Mouse (Mus musculus): Measurements from ENCODE around the gene Tgfbr3.

Tgfbr3 gene

DNA sequence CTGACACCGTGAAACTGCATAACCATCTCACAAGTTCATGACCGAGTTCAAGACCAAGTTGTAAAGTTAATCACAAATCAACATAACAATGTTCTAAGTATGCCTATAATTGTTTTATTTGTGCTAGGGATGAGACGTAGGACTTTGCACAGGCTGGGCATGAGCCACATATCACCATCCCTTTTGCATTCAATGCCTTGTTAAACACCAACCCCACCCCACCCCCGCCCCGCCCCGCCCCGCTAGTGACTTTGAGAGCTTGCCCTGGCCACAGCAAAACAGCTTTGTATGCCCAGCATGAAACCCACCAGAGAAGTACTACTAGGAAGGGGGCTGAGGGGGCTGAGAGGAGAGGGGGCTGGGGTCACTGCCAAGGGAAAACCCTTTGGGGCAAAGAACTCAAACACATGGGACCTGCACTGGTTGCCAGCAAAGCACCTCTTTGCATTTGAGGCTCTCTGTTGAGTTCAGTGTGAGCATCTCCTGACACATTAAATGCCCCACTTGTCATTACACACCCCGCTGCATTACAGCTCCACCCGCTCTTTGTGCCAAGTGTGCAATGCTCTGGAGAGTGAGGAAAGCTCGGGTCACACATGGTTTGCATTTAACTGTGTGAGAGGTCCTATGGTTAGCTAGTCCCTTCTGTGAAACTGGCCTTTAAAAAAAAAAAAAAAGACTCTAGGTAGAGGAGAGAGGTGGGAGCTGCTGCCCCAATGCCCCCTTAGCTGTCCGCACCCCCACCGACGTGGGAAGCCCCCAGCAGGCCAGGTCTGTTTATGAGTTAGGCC, 179.1 kb downstream of the Tgfbr3 start:
- DNase-seq (ENCODE audit: low spot score): peak; percentile 81

DNA sequence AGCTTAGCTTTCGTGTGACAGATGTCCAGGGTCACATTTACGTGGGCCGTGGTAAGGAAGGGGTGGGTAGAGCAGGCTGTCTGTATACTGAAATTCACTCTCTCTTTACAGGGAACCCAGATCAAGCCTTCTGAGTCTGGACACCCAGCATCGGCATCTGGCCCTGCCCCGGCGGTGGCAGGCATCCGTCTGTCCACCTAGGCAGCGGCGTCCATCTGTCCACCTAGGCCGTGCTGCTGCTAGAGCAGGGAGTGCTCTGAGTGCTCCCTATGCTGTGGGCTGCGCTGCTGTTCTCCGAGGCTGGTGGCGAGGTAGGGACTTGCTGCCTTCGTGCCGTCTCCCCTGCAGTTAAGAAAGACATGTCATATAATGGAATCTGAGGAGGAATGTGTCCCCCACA, 180.0 kb downstream of the Tgfbr3 start:
- no peak for DNase-seq (ENCODE audit: low spot score)

DNA sequence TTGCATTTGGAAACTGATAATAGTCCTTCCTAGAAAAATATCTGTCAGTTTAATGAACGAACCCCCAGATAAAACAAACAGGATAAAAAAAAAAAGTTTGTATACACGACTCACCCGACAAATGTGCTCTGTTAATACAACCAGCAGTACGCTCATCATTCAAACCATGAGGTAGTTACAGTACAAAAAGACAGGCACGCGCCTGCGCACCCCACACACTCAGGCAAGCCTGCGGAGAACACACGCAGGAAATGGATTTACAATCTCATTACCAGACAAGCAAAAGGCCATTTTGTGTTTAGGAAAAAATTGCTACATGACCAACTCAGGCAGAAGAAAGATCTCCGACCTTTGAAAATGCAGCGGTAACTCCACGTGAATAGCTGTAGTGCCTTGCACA, 182.6 kb downstream of the Tgfbr3 start:
- DNase-seq (ENCODE audit: low spot score): no peak

DNA sequence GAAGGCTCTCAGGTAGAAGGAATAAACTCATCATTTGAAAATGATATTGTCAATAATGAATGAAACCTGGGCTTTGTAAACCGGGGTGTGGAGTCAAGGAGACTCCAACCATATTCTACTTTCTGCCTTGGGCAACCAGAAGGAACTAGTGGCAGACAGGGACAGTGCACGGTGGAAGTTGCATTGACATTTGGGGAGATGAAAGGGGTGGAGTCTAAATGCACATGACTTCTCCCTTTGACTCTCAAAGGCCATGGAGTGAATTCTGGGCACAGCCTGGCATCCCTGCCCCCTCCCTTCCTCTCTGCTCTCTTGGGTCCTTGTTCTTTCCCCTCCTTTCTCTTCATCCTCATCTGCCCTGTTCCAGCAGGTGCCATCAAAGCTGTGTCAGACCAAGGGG, 183.3 kb downstream of the Tgfbr3 start:
- DNase-seq (ENCODE audit: low spot score): no peak

DNA sequence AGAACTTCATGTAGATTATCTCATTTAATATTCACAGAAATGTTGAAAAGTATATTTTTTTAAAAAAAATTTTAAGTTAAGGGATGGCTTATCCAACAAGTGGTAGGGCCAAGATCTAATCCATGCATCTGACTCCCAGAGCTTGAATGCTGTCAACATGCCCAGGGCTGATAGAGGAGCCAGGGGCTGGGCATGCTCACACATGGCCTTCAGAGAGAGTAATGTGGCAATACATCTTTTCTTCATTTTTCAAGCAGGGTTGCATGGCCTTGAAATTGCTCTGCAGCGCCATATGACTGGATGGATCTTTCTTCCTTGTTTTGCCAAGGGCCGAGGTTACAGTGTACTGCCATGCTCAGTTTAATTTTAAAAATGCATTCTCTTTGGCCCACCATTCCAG, 185.8 kb downstream of the Tgfbr3 start:
- DNase-seq (ENCODE audit: low spot score): no peak

DNA sequence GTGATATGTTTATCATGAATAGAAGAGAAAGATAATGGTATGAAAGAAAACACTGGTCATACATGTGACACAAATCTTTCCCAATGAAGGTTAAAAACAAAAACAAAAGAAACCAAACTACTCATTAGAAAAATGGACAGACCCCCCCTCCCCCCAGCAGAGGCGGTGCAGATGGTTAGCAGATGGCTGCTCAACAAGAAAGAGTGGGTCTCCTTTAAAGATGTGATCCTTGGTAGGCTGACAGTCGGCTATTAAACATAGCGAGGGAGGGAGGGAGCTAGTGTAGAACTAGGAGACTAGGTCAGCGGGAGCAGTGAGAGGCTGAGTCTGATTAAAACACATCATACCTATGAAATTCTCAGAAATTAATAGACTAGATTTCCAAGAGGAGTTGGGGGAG, 186.5 kb downstream of the Tgfbr3 start:
- DNase-seq (ENCODE audit: low spot score): no peak

DNA sequence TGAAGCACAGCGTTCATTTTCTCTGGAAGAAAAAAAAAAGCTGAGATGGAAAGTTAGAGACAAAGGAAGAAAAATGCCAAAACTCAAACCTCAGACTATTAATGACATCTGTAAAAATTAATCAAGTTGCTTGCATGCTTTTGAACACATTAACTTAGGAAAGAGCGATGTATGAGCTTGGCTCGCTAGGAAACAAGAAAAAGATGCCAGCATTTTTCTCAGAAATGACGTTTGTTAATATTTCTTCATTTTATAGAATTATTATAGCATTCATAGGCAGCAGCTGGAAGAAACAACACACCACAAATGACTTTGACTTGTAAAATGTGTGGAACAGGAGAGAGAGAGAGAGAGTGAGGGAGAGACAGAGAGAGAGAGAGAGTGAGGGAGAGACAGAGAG, 187.7 kb downstream of the Tgfbr3 start:
- no peak for DNase-seq (ENCODE audit: low spot score)

DNA sequence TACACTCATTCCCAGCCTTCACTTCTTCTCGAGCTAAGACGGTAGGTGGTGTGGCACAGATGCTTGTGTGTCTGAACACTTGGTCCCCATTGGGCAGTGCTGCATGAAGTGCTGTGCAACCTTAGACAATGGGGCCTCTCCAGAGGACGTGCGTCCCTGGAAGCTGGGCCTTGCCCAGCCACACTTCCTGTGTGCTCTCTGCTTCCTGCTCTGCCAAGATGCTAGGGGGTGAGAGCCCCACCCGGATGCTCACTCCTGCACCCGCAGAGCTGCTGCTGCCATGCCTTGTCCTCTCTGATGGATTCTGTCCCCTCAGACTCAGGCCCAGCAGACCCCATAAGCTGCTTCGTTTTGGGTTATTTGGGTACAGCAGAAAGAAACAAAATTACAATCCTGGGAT, 188.3 kb downstream of the Tgfbr3 start:
- no peak for DNase-seq (ENCODE audit: low spot score)

DNA sequence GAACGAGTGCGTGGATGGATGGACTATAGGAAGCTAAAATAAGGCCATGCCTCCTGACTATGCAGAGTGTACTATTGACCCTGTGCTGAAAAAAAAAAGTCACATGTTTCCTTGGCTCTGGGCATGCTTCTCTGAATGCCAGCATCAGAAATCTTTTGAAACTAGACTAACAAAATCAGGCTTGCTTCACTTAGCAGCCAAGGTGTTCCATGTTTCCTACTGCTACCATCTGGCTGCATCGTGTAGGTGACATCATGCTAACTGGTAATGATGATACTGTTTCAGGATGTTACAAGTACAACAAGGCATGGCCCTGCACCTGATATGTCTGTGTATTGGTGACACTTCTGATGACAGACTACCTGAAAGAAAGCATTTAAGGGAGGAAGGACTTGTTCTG, 189.8 kb downstream of the Tgfbr3 start:
- no peak for DNase-seq (ENCODE audit: low spot score)

DNA sequence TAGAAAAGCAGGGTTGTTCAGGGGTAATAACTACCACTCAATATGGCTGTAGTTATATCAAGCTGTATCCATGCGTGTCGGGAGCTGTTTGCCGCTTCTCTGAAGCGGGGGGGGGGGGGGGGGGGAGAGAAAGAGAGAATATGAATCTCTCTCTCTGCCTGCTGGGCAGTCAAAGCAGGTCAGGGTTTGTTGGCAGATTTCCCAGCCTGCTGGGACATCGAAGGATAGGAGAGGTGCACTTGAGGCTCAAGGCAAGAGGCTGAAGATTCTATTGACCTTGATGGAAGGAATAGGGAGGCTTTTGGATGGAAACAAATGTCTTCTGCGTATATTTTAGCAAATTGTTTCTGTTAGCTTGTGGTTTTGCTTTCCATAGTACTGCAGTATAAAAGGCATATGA, 190.4 kb downstream of the Tgfbr3 start:
- no peak for DNase-seq (ENCODE audit: low spot score)

DNA sequence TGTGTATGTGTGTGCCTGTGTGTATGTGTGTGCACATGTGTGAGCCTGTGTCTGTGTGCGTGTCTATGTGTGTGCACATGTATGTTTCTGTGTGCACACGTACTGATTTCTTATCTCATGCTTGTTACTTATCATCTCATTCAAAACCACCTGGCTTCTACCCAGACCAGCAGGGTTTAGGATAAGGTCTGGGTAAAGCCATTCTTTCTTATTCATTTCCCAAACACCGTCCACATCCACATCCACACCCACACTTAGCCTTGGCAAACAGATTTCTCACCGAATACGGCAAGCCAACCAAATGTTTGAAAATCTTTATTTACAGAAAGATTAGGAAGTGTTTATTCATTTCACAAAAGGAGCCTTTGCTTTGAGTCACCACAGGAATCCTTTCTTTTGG, 191.4 kb downstream of the Tgfbr3 start:
- DNase-seq (ENCODE audit: low spot score): no peak

DNA sequence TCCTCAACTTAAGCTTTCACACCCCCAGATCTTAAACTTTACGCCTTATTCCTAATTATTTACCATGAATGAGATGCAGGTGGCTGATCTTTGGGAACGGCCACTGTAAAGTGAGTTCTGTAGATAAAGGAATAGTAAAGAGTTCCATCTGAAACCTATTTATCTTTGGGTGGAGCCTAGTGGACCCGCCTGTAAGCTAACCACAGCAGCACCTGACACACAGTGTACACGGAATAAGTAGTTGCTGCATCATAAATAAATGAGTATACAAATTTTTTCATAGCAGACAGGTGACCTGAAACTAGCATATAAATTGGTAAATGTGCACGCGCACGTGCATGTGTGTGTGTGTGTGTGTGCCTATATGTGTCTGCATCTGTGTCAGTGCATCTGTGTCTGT, 192.1 kb downstream of the Tgfbr3 start:
- DNase-seq (ENCODE audit: low spot score): no peak

DNA sequence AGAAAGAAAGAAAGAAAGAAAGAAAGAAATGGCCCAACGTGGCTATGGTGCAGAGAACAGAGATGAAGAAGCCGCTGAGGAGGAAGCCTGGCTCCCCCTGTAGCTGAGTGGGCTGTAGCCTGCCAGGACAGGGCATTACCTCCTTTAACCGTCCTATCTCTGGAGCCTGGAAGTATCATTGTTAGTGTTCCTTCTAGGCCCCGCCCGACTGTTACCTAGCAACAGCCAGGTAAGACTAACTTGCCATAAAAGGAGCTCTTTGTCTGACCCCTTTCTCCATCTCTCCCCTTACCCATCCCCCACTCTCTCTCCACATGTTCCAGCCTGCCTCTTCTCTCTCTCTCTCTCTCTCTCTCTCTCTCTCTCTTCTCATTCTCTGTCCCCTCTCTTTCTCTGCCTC, 195.2 kb downstream of the Tgfbr3 start:
- peak; percentile 45 for DNase-seq (ENCODE audit: low spot score)

DNA sequence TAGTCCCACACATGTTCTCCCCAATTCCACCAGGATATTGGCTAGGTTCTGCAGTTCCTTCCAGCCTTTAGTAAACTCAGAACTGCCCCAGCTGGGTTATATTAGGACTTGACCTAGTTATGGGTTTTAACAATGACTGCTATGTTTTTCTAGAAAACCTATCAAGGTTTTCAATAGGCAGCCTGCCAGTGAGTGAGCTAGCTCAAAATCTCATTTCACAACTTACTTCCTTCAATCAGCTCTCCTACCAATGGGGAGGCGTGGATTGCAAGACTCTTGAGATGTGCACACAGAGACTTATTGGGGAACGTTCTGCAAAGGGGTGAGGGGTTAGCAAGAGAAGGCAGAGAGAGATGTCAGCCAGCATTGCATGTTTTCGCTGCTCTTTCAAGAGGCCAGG, 196.2 kb downstream of the Tgfbr3 start:
- no peak for DNase-seq (ENCODE audit: low spot score)

DNA sequence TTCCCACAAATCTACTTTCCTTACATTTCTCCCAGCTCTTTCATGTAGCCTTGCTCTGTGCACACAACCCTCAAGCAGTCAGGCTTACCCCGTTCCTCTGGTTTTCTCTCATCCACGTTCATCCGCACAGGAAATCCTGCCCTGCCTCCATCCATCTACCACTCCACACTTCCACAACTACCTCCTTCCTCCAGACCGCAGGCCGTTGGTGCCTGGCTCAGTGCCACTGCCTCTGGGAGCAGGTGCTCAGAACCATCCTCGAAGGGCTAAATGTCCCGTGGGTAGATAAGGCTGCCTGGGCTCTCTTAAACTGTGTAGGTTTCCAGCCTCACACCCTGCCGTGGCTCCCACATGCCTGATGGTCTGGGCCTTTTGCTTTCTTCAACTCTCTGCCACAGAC, 197.3 kb downstream of the Tgfbr3 start:
- DNase-seq (ENCODE audit: low spot score): no peak

DNA sequence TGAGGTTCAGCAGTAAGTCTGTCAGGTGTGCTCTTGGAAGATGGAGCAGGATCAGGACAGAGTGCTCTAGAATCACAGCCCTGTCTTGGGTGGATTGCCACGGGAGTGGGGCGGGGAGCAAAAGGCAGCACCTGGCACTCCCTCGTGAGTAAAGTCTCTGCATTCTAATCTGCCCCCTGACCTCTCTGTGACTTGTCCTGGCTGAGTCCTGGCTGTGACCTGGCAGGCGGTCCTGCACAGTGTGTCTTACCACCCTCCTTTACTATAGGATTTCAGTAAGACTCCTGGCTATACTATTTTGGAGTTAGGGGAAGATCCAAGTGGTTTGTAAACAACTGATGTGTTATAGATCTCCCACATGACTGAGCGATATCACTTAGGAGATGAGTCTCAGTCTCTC, 199.5 kb downstream of the Tgfbr3 start:
- no peak for DNase-seq (ENCODE audit: low spot score)

DNA sequence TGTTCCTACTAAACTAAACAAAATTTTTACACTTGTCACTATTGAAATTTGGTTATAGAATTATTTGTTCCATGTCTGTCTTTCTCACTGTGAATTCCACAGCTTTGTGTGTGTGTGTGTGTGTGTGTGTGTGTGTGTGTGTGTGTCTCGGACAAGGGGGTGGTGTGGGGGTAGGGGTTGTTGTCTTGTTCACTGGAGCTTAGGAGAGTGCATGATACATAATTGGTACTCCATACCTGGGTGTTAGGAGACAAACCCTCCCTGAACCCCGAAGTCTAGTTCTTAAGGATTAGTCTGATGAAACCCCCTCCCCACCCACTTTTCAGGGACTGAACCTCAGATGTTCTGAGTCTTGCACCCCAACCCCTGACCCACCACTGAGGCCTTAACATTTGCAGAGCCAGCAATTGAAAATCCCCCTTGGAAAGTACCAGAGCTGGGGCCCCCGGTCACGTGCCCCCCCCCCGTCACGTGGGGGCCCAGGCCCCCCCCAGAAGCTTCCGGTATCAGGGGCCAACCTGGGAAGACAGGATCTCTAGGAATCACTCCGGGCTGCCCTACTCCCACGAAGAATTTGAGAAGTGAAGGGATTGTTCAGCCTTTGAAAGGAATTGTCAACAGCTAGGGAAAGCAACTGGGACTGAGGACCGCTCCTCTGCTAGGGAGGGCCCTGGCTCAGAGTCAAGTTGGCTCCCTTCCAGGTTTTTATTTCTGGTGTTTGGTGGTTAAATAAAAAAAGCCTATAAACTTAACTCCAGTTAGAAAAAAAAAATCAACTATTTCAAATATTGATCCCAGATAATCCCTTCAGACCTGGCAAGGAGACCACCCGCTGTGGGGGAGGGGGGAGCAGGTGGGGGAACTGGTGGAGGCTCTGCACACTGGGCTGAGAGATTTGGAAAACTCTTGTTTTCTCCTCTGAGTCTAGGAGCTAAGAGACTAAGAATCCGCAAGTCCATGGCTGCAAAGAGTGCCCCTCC, 201.3 kb downstream of the Tgfbr3 start:
- DNase-seq (ENCODE audit: low spot score): peak; percentile 40

DNA sequence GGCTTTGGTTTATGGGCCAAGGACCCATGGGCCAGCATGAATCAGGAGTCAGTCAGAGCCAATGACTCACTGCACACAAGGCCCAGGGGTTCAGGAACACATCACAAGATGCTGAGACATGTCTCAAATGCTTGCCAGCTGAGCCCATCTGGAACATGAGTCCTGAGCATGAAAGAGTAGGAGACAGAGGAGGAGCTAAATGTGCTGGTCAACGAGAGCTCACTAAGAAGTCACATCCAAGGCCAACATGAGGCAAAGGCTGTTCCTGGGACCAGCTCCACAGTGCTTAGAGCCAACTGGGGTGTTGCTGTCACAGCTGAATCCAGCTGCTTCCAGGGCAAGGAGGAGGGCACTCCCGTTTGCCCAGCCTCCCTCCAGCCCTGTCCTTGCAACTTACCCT, 202.1 kb downstream of the Tgfbr3 start:
- DNase-seq (ENCODE audit: low spot score): no peak

DNA sequence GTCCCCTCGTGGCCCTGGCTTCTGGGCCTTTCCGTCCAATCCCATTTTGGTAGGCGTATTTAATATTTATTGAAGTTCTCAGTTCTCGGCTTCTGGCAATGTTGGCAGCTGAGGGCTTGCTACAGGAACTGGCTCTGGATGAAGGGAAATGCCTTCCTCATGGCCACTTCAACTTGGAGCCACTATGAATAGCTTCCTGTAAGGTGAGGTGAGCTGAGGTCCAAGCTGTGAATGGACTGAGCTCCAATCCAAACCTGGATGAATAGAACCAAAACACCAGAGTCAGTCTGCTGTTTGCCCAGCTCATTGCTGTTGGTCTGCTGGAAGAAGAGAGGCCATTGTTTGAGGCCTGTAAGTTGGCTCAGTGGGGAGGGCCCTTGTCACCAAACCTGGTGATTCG, 203.3 kb downstream of the Tgfbr3 start:
- no peak for DNase-seq (ENCODE audit: low spot score)

DNA sequence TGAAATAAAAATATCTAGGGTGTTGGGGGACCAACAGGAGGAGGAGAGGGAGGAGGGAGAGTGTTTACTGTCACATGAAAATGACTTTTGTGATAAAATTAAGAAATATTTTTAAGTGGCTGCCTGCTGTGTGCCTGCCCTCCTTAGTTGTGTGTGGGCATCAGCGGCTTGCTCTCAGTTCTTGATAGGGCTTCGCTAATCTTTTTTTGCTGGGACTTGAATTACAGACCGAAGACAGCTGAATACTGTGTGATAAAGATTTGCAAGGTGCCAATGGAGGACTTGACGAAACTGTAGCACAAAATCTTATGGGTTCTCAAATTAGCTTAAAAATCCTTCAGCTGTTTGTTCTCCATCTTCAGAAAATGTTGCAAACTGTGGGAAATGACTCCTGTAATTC, 205.0 kb downstream of the Tgfbr3 start:
- DNase-seq (ENCODE audit: low spot score): no peak

DNA sequence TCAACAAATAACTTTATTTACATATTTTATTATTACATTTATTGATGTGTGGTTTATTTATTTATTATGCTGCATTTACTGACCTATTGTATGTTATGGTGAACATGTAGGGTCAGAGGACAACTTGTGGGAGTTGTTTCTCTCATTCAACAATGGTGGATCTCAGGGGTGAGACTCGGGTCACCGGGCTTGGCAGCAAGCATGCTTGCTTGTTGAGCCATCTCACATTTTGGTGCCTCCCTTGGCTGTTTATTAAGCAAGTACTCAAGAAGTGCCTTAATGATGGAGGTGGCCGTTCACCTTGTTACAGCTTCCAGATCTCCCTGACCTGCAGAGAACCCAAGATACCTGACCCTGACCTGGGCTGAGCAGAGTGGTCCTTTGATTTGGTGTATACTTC, 207.4 kb downstream of the Tgfbr3 start:
- DNase-seq (ENCODE audit: low spot score): no peak

DNA sequence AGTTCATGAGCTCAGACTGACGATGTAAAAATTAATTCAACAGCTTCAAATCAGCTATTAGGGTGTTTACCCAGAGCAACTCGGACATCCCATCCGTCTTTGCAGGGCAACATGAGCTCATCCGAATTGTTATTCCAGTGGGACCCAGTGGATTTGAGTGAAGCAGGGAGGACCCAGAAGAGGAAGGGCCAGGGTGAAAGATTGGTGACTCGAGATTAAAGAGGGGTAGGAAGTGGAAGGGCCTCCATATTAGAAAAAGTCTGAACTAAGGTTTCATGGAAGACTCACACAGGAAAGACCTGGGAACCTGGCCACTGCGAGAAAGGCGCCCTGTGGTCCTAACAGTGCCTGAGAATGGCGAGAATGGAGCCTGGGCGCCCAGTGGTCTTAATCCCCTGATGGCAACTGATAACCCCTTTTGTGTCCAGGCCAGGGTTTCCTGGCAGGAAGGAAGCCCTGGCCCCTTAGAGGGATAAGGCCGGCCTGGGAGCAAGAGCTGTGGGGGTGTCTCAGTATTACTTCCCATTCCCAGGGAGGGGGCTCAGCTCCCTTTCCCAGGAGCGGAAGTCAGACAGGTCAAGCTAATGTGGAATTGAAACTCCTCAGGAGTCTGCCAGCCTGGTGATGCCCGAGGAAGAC, 208.3 kb downstream of the Tgfbr3 start:
- DNase-seq (ENCODE audit: low spot score): no peak

DNA sequence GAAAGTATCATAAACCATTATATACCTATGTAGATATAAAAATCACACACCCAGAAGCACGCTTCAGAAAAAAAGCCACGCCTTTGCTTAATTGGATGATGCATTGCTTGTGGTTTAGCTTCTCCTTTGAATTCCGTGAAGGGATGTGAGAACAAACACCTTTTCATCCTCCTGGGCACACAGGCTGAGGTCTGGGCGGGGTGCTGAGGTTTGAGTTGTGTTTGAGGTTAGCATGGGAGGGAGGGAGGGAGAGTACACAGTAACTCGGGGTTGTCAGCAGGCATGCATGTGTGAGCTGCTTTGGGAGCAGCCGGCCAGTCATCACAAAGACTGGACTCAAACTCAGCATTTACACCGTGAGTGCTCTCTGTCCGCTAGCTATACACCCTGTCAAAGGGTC, 209.5 kb downstream of the Tgfbr3 start:
- no peak for DNase-seq (ENCODE audit: low spot score)

Data from embryo, embryonic 10 days (tissue).